Mouse (Mus musculus) kidney, adult 2 months (tissue): ENCODE results near the gene Dkkl1. TPM values are rescaled to one million over a fixed set of nuclear protein-coding genes. Genes with fewer than 3 reads are reported as not detected.

Experiments used
- DNase-seq: peaks from one replicate; pipeline ENCODE4 v3.0.0; 2021
- H3K27ac ChIP-seq: fragments of 200-500 bp; 2 replicates; pipeline ENCODE4 v1.5.1; 2012; ENCODE audit warnings: low read depth, low read length, control low read depth, inconsistent platforms; ENCODE audit not compliant: insufficient read depth
- H3K27me3 ChIP-seq: fragments of 200-500 bp; replicated peaks from 2 replicates; pipeline ENCODE4 v1.6.1; 2012; ENCODE audit warnings: mild to moderate bottlenecking, moderate library complexity, low read length, inconsistent platforms; ENCODE audit not compliant: control insufficient read depth, insufficient read depth
- H3K36me3 ChIP-seq: fragments of 200-500 bp; 2 replicates; pipeline ENCODE4 v1.6.1; 2012; ENCODE audit warnings: mild to moderate bottlenecking, moderate library complexity, low read length, inconsistent platforms; ENCODE audit not compliant: control insufficient read depth, insufficient read depth
- H3K4me1 ChIP-seq: fragments of 200-500 bp; 2 replicates; pipeline ENCODE4 v1.6.1; 2011; ENCODE audit warnings: low read length; ENCODE audit not compliant: control insufficient read depth, insufficient read depth
- H3K4me3 ChIP-seq: fragments of 200-500 bp; 2 replicates; pipeline ENCODE4 v1.5.1; 2011; ENCODE audit warnings: mild to moderate bottlenecking, low read depth, low read length, control low read depth; ENCODE audit not compliant: insufficient read depth
- CTCF ChIP-seq: fragments of 200-500 bp; conservative IDR thresholded peaks from 2 replicates; pipeline ENCODE4 v1.5.1; 2011; ENCODE audit warnings: low read depth, mild to moderate bottlenecking, control low read depth, low read length, moderate library complexity, mixed read lengths; ENCODE audit not compliant: insufficient read depth, insufficient read length
- POLR2A ChIP-seq: fragments of 200-500 bp; IDR thresholded peaks from one replicate; pipeline ENCODE4 v1.6.1; 2011; ENCODE audit warnings: low read depth, low read length, control low read depth
- WGBS: fragments of 180-500 bp; shearing (Covaris S2); methylation state at CpG from one replicate; pipeline ENCODE4 v1.1.7; 2018; 5-methylcytosine and 5-hydroxymethylcytosine counted together
- polyA plus RNA-seq: library from polyadenylated mRNA; depleted of rRNA; stranded (reverse); fragments of >200 nt; gene quantifications from 2 replicates; pipeline ENCODE4 v1.2.3, GENCODE M21; 2012

The Dkkl1 gene
- polyA plus RNA-seq, 1 experiment: 0.39 TPM

GRCm38 (mm10) chr7:45164833-45165232, 47.1 kb downstream of the Dkkl1 start:
- Histone ChIP-seq H3K4me3 (no peak overlapping the region), H3K27me3 (peaks cover 2% of the 10 kb centered on the region), H3K27ac (no peak overlapping the region), H3K36me3 (no peaks in the 10 kb centered on the region), H3K4me1 (no peaks in the 10 kb centered on the region; the same call in 1 of the 2 replicates)
- 74% methylated on average over 5 of the region's 5 CpGs for WGBS
- DNase-seq: no peak
- TF ChIP-seq CTCF: no peak
- TF ChIP-seq POLR2A: no peak

DNA sequence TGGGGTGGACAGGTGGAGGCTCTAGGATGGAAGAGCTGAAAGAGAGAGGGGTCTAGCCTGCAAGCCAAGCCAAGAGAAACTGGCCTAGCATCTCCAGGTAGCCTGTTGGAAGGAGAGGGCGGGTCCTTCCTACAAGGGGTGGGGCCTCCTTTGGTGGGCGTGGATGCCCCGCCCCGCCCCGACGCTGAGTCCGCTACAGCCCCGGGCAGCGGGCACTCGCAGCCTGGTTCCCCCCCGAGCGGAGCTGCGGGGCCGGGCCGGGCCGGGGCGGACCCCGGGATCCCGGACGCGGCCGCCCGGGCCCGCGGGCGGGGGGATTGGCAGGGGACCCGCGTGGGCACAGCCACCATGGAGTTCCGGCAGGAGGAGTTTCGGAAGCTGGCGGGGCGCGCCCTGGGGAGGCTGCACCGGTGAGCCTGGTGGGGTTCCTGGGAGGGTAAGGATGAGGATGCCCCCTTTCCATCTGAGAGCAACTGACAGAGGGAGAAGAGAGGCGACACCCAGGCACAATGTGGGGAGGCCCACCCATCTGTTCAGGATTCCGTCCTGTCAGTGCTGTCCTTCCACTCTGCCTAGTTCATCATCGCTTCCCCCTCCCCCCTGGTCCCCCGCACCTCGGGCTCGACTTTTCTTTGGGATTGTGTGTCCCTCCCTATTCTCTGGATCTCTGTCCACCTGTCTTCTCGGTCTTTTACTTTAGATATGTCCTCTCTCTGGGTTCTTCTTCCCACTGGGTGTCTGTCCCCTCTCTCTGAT, 48.0 kb downstream of the Dkkl1 start, which contains the start of gene Slc17a7:
Slc17a7 (plus strand) TSS at position 215 of the 756 bp plus-strand sequence.
- WGBS: 5% methylated on average over 40 of the region's 41 CpGs
- peak; percentile 44 for DNase-seq
- Histone ChIP-seq H3K36me3 (no peaks in the 10 kb centered on the region), H3K4me1 (no peaks in the 10 kb centered on the region; the same call in 1 of the 2 replicates), H3K27me3 (peaks cover 2% of the 10 kb centered on the region), H3K4me3 (0 out of 2 replicates have a peak within 1 kb of the TSS, but pooled peaks have one; percentile 4), H3K27ac (no peak within 1 kb of the TSS)
- TF ChIP-seq POLR2A: no peak
- TF ChIP-seq CTCF: no peak

GRCm38 (mm10) chr7:45162996-45163615, 48.8 kb downstream of the Dkkl1 start:
- H3K27me3 ChIP-seq: peaks cover 2% of the 10 kb centered on the region
- H3K4me3 ChIP-seq: no peak overlapping the region
- WGBS: 75% methylated on average over 9 of the region's 9 CpGs
- H3K27ac ChIP-seq: no peak overlapping the region
- H3K36me3 ChIP-seq: no peaks in the 10 kb centered on the region
- no peaks in the 10 kb centered on the region; the same call in 1 of the 2 replicates for H3K4me1 ChIP-seq
- TF ChIP-seq POLR2A (no peak), CTCF (no peak)
- DNase-seq: no peak

GRCm38 (mm10) chr7:45162551-45162950, 49.4 kb downstream of the Dkkl1 start:
- Histone ChIP-seq H3K36me3 (no peaks in the 10 kb centered on the region), H3K27me3 (no peaks in the 10 kb centered on the region), H3K4me3 (no peak overlapping the region), H3K27ac (no peak overlapping the region), H3K4me1 (no peaks in the 10 kb centered on the region; the same call in 1 of the 2 replicates)
- TF ChIP-seq CTCF (no peak), POLR2A (no peak)
- DNase-seq: no peak
- WGBS: 25% methylated on average over 6 of the region's 6 CpGs

DNA sequence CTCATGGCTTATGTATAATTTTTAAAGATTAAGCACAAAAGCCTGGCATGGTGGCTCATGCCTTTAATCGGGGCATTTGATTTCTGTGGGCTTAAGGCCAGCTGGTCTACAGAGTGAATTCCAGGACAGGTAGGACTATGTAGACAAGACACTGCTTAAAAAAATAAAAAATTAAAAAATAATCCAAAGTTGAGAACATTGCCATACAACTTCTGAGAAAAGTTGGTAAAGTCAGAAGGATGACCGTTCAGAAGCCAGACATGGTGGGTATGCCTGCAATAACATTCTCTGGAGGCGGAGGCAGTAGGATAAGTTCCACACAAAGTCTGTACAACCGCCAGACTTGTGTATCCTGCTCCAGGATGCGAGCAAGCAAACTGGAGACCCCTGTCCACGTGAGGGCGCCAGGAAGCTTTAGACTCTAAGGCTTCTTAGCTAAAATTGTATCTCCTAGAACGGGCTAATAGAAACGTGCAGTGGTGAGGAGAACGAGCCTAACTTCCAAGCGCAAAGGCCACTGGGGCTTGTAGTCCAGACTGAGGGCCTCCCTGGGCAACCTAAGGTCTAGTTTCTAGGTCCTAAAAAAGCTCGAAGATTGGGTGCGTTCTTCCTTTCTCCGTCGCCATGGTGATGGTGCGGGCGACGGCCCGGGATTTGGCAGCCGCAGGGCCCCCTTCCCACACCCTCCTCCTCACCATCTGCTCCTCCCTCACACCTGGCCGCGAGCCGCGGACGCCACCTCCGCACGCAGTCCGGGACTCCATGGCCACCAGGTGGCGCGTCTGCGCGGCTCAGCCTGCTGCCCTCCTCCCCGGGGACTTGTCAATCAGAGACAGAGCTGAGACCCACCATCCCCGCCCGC, 50.1 kb downstream of the Dkkl1 start:
- no peak overlapping the region for H3K27ac ChIP-seq
- peak overlapping the region; percentile 38 for H3K4me3 ChIP-seq
- H3K27me3 ChIP-seq: no peaks in the 10 kb centered on the region
- TF ChIP-seq CTCF (peak; percentile 79), POLR2A (no peak)
- H3K4me1 ChIP-seq: no peaks in the 10 kb centered on the region; the same call in 1 of the 2 replicates
- H3K36me3 ChIP-seq: no peaks in the 10 kb centered on the region
- DNase-seq: peak; percentile 91
- 3% methylated on average over 35 of the region's 35 CpGs for WGBS

DNA sequence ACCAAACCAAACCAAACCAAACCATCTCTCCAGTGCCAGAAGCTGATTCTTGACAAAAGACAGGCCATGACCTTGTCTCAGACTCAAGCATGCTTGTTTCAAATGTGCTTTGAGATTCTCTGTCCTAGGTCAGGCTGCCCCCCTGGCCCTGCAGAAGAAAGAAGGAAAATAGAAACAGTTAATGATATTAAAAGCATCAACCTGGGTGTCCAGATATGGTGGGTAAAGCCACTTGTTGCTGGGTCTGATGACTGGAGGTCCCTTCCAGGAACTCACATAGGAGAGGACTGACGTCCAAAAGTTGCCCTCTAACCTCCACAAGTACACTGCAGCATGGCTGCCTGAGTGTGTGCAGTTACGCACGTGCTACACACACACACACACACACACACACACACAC, 51.1 kb downstream of the Dkkl1 start:
- H3K4me1 ChIP-seq: no peaks in the 10 kb centered on the region; the same call in 1 of the 2 replicates
- no peaks in the 10 kb centered on the region for H3K36me3 ChIP-seq
- no peak for DNase-seq
- WGBS: 80% methylated on average over 3 of the region's 3 CpGs
- no peak overlapping the region for H3K27ac ChIP-seq
- no peaks in the 10 kb centered on the region for H3K27me3 ChIP-seq
- TF ChIP-seq CTCF: no peak
- TF ChIP-seq POLR2A: no peak
- no peak overlapping the region for H3K4me3 ChIP-seq
